Mouse (Mus musculus) liver, postnatal 0 days (tissue): ENCODE results near the gene Tbxas1.

ENCODE experiments used
- CTCF ChIP-seq: sonication (generic); IDR thresholded peaks from 2 replicates; pipeline ENCODE4 v1.5.1; 2016; ENCODE audit warnings: antibody characterized with exemption, low read depth
- EP300 ChIP-seq: IDR thresholded peaks from 2 replicates; pipeline ENCODE4 v1.6.1; 2016; ENCODE audit warnings: antibody characterized with exemption, low read depth, mild to moderate bottlenecking

GRCm38 (mm10) chr6:38913386-38914042 lies 38.3 kb downstream of the Tbxas1 start:
- TF ChIP-seq CTCF (no peak), EP300 (no peak)
